Mouse (Mus musculus) heart, embryonic 14.5 days (tissue): ENCODE measurements around the gene Anks3. TPM values are rescaled to one million over a fixed set of nuclear protein-coding genes. Genes with fewer than 3 reads are reported as not detected.

Experiments
- ATAC-seq: fragments of 200-750 bp; cut with Nextera tagmentation; 2 replicates; pipeline ENCODE4 v1.8.0; 2017; ENCODE audit warnings: low read depth, moderate TSS enrichment; ENCODE audit not compliant: insufficient number of reproducible peaks, insufficient read depth, low FRiP score
- H3K27ac ChIP-seq, 2 experiments: fragments of 200-500 bp in 1 of 2; fragments of 300-500 bp in 1 of 2; sonication (generic) in 1 of 2; replicated peaks in 1 of 2; 2 replicates each; pipeline ENCODE4 v1.5.1; 2012 to 2014; ENCODE audit warnings: low read depth in 2 of 2, low read length in 2 of 2, control low read depth in 1 of 2, mild to moderate bottlenecking in 1 of 2, mixed read lengths in 1 of 2; ENCODE audit not compliant: control insufficient read depth in 1 of 2, insufficient read depth in 1 of 2
- H3K27me3 ChIP-seq: fragments of 300-500 bp; sonication (generic); 2 replicates; pipeline ENCODE4 v1.6.1; 2014; ENCODE audit warnings: mild to moderate bottlenecking, low read length, control low read depth; ENCODE audit not compliant: control insufficient read depth, insufficient read depth
- H3K36me3 ChIP-seq: fragments of 300-500 bp; sonication (generic); 2 replicates; pipeline ENCODE4 v1.6.1; 2014; ENCODE audit warnings: mild to moderate bottlenecking, control low read depth, low read length, mixed read lengths; ENCODE audit not compliant: control insufficient read depth, insufficient read depth
- H3K4me1 ChIP-seq, 2 experiments: fragments of 200-500 bp in 1 of 2; fragments of 300-500 bp in 1 of 2; sonication (generic) in 1 of 2; 2 replicates each; pipeline ENCODE4 v1.6.1; 2012 to 2014; ENCODE audit warnings: low read length in 2 of 2, control low read depth in 1 of 2, mixed read lengths in 1 of 2; ENCODE audit not compliant: control insufficient read depth in 2 of 2, insufficient read depth in 2 of 2
- H3K4me2 ChIP-seq: fragments of 300-500 bp; sonication (generic); 2 replicates; pipeline ENCODE4 v1.6.1; 2014; ENCODE audit warnings: mild to moderate bottlenecking, low read length
- H3K4me3 ChIP-seq, 2 experiments: fragments of 200-500 bp in 1 of 2; fragments of 300-500 bp in 1 of 2; sonication (generic) in 1 of 2; 2 replicates each; pipeline ENCODE4 v1.5.1; 2012 to 2014; ENCODE audit warnings: low read length in 2 of 2, mild to moderate bottlenecking in 2 of 2, control low read depth in 1 of 2, low read depth in 1 of 2, moderate library complexity in 1 of 2; ENCODE audit not compliant: control insufficient read depth in 1 of 2, insufficient read depth in 1 of 2
- H3K9ac ChIP-seq: fragments of 300-500 bp; sonication (generic); 2 replicates; pipeline ENCODE4 v1.6.1; 2014; ENCODE audit warnings: mild to moderate bottlenecking, low read length
- H3K9me3 ChIP-seq: fragments of 300-500 bp; sonication (generic); 2 replicates; pipeline ENCODE4 v1.6.1; 2016; ENCODE audit warnings: low read length, control low read depth; ENCODE audit not compliant: control insufficient read depth
- WGBS: fragments of 180-500 bp; shearing (Covaris S2); extraction: QIAGEN DNeasy Blood & Tissue Kit; methylation state at CpG from one replicate; pipeline ENCODE4 v1.1.7; 2014; 5-methylcytosine and 5-hydroxymethylcytosine counted together
- polyA plus RNA-seq: library from polyadenylated mRNA; unstranded; fragments of >200 nt; fragmentation: Nextera tagmentation; extraction: Ambion mirVana; gene quantifications from 2 replicates; pipeline ENCODE4 v1.2.1, GENCODE M21; 2014

Gene Anks3
- polyA plus RNA-seq, 1 experiment from 2014 or later, result 32.3 TPM

GRCm38 (mm10) chr16:4912074-4912648 is 51.8 kb downstream of the Anks3 start:
- Histone ChIP-seq H3K4me1 (peaks cover 5 to 21% of the 10 kb centered on the region in 2 experiments; a peak in 3 of 4 replicates), H3K9me3 (no peaks in the 10 kb centered on the region), H3K36me3 (peaks cover 90% of the 10 kb centered on the region), H3K27me3 (no peaks in the 10 kb centered on the region), H3K4me2 (no peak overlapping the region), H3K27ac (peak overlapping the region; percentile 56 to 72; a peak in 2 of 4 replicates), H3K4me3 (no peak overlapping the region), H3K9ac (no peak overlapping the region)
- 76% methylated on average over 10 of the region's 10 CpGs for WGBS
- ATAC-seq, result no peak

GRCm38 (mm10) chr16:4910758-4911157 is 53.2 kb downstream of the Anks3 start:
- H3K4me1 ChIP-seq, result peaks cover 5 to 17% of the 10 kb centered on the region in 2 experiments; a peak in 3 of 4 replicates
- no peak overlapping the region for H3K4me2 ChIP-seq
- no peak for ATAC-seq
- no peak overlapping the region for H3K27ac ChIP-seq
- WGBS, result 94% methylated on average over 8 of the region's 8 CpGs
- no peaks in the 10 kb centered on the region for H3K9me3 ChIP-seq
- peaks cover 77% of the 10 kb centered on the region for H3K36me3 ChIP-seq
- no peaks in the 10 kb centered on the region for H3K27me3 ChIP-seq
- H3K4me3 ChIP-seq, result no peak overlapping the region
- H3K9ac ChIP-seq, result no peak overlapping the region

- H3K36me3 ChIP-seq, result peaks cover 68% of the 10 kb centered on the region
- peaks cover 5 to 23% of the 10 kb centered on the region in 2 experiments; a peak in 3 of 4 replicates for H3K4me1 ChIP-seq
- ATAC-seq, result no peak
- H3K27me3 ChIP-seq, result no peaks in the 10 kb centered on the region
- 96% methylated on average over 2 of the region's 2 CpGs for WGBS
- H3K4me2 ChIP-seq, result no peak overlapping the region
- H3K4me3 ChIP-seq, result no peak overlapping the region
- no peak overlapping the region for H3K9ac ChIP-seq
- no peak overlapping the region for H3K27ac ChIP-seq
- H3K9me3 ChIP-seq, result no peaks in the 10 kb centered on the region
Measured at GRCm38 (mm10) chr16:4909745-4910144, 54.3 kb downstream of the Anks3 start.

- no peak for ATAC-seq
- no peak overlapping the region for H3K4me3 ChIP-seq
- H3K4me2 ChIP-seq, result no peak overlapping the region
- H3K9me3 ChIP-seq, result no peaks in the 10 kb centered on the region
- H3K27ac ChIP-seq, result no peak overlapping the region
- no peak overlapping the region for H3K9ac ChIP-seq
- no peaks in the 10 kb centered on the region for H3K27me3 ChIP-seq
- peaks cover 52% of the 10 kb centered on the region for H3K36me3 ChIP-seq
- 59% methylated on average over 5 of the region's 5 CpGs for WGBS
- H3K4me1 ChIP-seq, result peaks cover 2 to 18% of the 10 kb centered on the region in 2 experiments; a peak in 1 of 4 replicates
Measured at GRCm38 (mm10) chr16:4907972-4908371, 56.0 kb downstream of the Anks3 start.

GRCm38 (mm10) chr16:4907386-4907785 is 56.6 kb downstream of the Anks3 start:
- WGBS, result 67% methylated on average over 2 of the region's 2 CpGs
- H3K4me3 ChIP-seq, result no peak overlapping the region
- ATAC-seq, result no peak
- no peaks in the 10 kb centered on the region for H3K27me3 ChIP-seq
- H3K9ac ChIP-seq, result no peak overlapping the region
- no peak overlapping the region for H3K4me2 ChIP-seq
- H3K27ac ChIP-seq, result no peak overlapping the region
- H3K4me1 ChIP-seq, result peaks cover 2 to 18% of the 10 kb centered on the region in 2 experiments; a peak in 1 of 4 replicates
- H3K9me3 ChIP-seq, result no peaks in the 10 kb centered on the region
- H3K36me3 ChIP-seq, result peaks cover 46% of the 10 kb centered on the region

GRCm38 (mm10) chr16:4906559-4906958 is 57.4 kb downstream of the Anks3 start:
- no peaks in the 10 kb centered on the region for H3K9me3 ChIP-seq
- H3K4me1 ChIP-seq, result peaks cover 2 to 18% of the 10 kb centered on the region in 2 experiments; a peak in 1 of 4 replicates
- H3K27me3 ChIP-seq, result no peaks in the 10 kb centered on the region
- H3K4me2 ChIP-seq, result no peak overlapping the region
- H3K4me3 ChIP-seq, result no peak overlapping the region
- no peak overlapping the region for H3K9ac ChIP-seq
- ATAC-seq, result no peak
- peaks cover 38% of the 10 kb centered on the region for H3K36me3 ChIP-seq
- H3K27ac ChIP-seq, result no peak overlapping the region

GRCm38 (mm10) chr16:4905591-4905990 is 58.4 kb downstream of the Anks3 start:
- Histone ChIP-seq H3K4me2 (no peak overlapping the region), H3K36me3 (peaks cover 28% of the 10 kb centered on the region), H3K27ac (no peak overlapping the region), H3K9ac (no peak overlapping the region), H3K27me3 (no peaks in the 10 kb centered on the region), H3K4me3 (no peak overlapping the region), H3K9me3 (no peaks in the 10 kb centered on the region), H3K4me1 (peaks cover 2 to 20% of the 10 kb centered on the region in 2 experiments; a peak in 2 of 4 replicates)
- no peak for ATAC-seq
- WGBS, result 48% methylated on average over 1 of the region's 1 CpGs

GRCm38 (mm10) chr16:4904878-4905277 is 59.1 kb downstream of the Anks3 start:
- no peak overlapping the region for H3K27ac ChIP-seq
- H3K27me3 ChIP-seq, result no peaks in the 10 kb centered on the region
- no peak overlapping the region for H3K4me3 ChIP-seq
- no peak; the same call in 1 of the 2 replicates for ATAC-seq
- H3K36me3 ChIP-seq, result peaks cover 21% of the 10 kb centered on the region
- H3K4me2 ChIP-seq, result no peak overlapping the region
- peaks cover 2 to 20% of the 10 kb centered on the region in 2 experiments; a peak in 2 of 4 replicates for H3K4me1 ChIP-seq
- WGBS, result 78% methylated on average over 3 of the region's 3 CpGs
- H3K9me3 ChIP-seq, result no peaks in the 10 kb centered on the region
- H3K9ac ChIP-seq, result no peak overlapping the region
